Mouse (Mus musculus) forebrain, embryonic 14.5 days (tissue): ENCODE results near the gene Irf5. TPM values are rescaled to one million over a fixed set of nuclear protein-coding genes. Genes with fewer than 3 reads are reported as not detected.
"Not testable (repeated sequence)": the region's sequence is repeated elsewhere in the genome, so short reads cannot be mapped to it uniquely, and the experiment has no call there.

ENCODE experiments used
- ATAC-seq: fragments of 200-750 bp; cut with Nextera tagmentation; 2 replicates; pipeline ENCODE4 v1.8.0; 2017; ENCODE audit warnings: mild to moderate bottlenecking, moderate library complexity
- DNase-seq: peaks from one replicate; pipeline ENCODE4 v3.0.0-alpha.2; 2015; ENCODE audit warnings: low spot score
- H3K27ac ChIP-seq: fragments of 300-500 bp; sonication (generic); 2 replicates; pipeline ENCODE4 v1.5.1; 2014; ENCODE audit warnings: low read depth, mild to moderate bottlenecking, control low read depth, low read length, moderate library complexity
- H3K27me3 ChIP-seq: fragments of 300-500 bp; sonication (generic); replicated peaks from 2 replicates; pipeline ENCODE4 v1.6.1; 2014; ENCODE audit warnings: low read length, control low read depth, mixed read lengths; ENCODE audit not compliant: control insufficient read depth, insufficient read depth
- H3K36me3 ChIP-seq: fragments of 300-500 bp; sonication (generic); 2 replicates; pipeline ENCODE4 v1.6.1; 2014; ENCODE audit warnings: low read length, control low read depth; ENCODE audit not compliant: control insufficient read depth, insufficient read depth
- H3K4me1 ChIP-seq: fragments of 300-500 bp; sonication (generic); 2 replicates; pipeline ENCODE4 v1.6.1; 2014; ENCODE audit warnings: antibody characterized with exemption, low read length, control low read depth; ENCODE audit not compliant: control insufficient read depth, insufficient read depth
- H3K4me2 ChIP-seq: fragments of 300-500 bp; sonication (generic); 2 replicates; pipeline ENCODE4 v1.6.1; 2014; ENCODE audit warnings: mild to moderate bottlenecking, control low read depth, low read length
- H3K4me3 ChIP-seq: fragments of 300-500 bp; sonication (generic); 2 replicates; pipeline ENCODE4 v1.5.1; 2014; ENCODE audit warnings: low read depth, low read length, control low read depth
- H3K9ac ChIP-seq: fragments of 300-500 bp; sonication (generic); 2 replicates; pipeline ENCODE4 v1.6.1; 2014; ENCODE audit warnings: mild to moderate bottlenecking, low read length, control low read depth, moderate library complexity
- H3K9me3 ChIP-seq: fragments of 300-500 bp; sonication (generic); replicated peaks from 2 replicates; pipeline ENCODE4 v1.6.1; 2016; ENCODE audit warnings: low read length, control low read depth, mixed read lengths; ENCODE audit not compliant: control insufficient read depth
- WGBS: fragments of 180-500 bp; shearing (Covaris S2); extraction: QIAGEN DNeasy Blood & Tissue Kit; methylation state at CpG from one replicate; pipeline ENCODE4 v1.1.7; 2014; 5-methylcytosine and 5-hydroxymethylcytosine counted together
- polyA plus RNA-seq: library from polyadenylated mRNA; unstranded; fragments of >200 nt; fragmentation: Nextera tagmentation; extraction: Ambion mirVana; gene quantifications from 2 replicates; pipeline ENCODE4 v1.2.1, GENCODE M21; 2014

Gene Irf5
- polyA plus RNA-seq, 1 experiment from 2014 or later, result 0.98 TPM

- WGBS, result 95% methylated on average over 2 of the region's 2 CpGs
- H3K36me3 ChIP-seq, result peaks cover 90% of the 10 kb centered on the region
Measured at GRCm38 (mm10) chr6:29552526-29552925, 26.1 kb downstream of the Irf5 start.

DNA sequence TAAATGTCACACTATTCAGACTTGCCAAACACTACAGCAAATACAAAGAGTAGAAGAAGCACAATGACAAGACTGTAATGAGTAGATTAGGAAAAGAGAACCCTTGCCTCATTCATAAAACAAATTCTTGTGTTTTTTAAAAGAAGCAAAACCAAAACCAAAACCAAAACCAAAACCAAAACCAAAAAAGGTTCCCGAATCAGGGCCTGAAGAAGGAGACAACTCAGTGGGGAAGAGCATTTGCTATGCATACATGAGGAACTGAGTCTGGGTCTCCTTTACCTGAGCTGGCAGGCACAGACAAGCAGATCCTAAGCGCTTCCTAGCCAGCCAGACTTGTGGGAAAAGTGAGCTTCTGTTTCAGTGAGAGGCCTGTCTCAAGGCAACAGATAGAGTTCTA is 30.7 kb downstream of the Irf5 start:
- no peaks in the 10 kb centered on the region for H3K9me3 ChIP-seq
- H3K4me3 ChIP-seq, result no peak overlapping the region
- H3K27me3 ChIP-seq, result no peaks in the 10 kb centered on the region
- WGBS, result 96% methylated on average over 2 of the region's 2 CpGs
- H3K36me3 ChIP-seq, result peaks cover 89% of the 10 kb centered on the region
- H3K4me2 ChIP-seq, result no peak overlapping the region
- no peak overlapping the region for H3K27ac ChIP-seq
- DNase-seq (no peak), ATAC-seq (no peak)
- H3K4me1 ChIP-seq, result no peaks in the 10 kb centered on the region
- no peak overlapping the region for H3K9ac ChIP-seq

More at GRCm38 (mm10) chr6:29552526-29552925, 26.1 kb downstream of the Irf5 start:
- Histone ChIP-seq H3K4me1 (no peaks in the 10 kb centered on the region), H3K27me3 (no peaks in the 10 kb centered on the region), H3K4me3 (no peak overlapping the region), H3K4me2 (no peak overlapping the region), H3K9ac (no peak overlapping the region), H3K9me3 (no peaks in the 10 kb centered on the region), H3K27ac (no peak overlapping the region)
- DNase-seq (no peak), ATAC-seq (no peak)

DNA sequence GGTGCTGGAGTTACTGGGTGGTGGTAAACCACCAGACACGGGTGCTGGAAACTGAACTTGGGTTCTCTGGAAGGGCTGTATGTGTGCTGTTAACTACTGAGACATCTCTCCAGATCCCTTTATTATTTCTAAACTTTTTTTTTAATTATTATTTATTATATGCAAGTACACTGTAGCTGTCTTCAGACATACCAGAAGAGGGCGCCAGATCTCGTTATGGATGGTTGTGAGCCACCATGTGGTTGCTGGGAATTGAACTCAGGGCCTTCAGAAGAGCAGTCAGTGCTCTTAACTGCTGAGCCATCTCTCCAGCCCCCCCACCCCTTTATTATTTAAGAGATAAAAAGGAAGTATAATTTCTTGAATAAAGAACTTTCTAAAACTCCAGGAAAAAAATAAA is 50.0 kb downstream of the Irf5 start:
- not testable (repeated sequence) for DNase-seq, H3K27ac ChIP-seq, ATAC-seq, H3K9ac ChIP-seq, H3K9me3 ChIP-seq, H3K4me2 ChIP-seq, H3K4me1 ChIP-seq, H3K27me3 ChIP-seq, H3K4me3 ChIP-seq
- peaks cover 86% of the 10 kb centered on the region for H3K36me3 ChIP-seq
- WGBS, result 76% methylated on average over 3 of the region's 3 CpGs

- Histone ChIP-seq H3K27ac (no peak overlapping the region), H3K4me1 (no peaks in the 10 kb centered on the region), H3K9me3 (no peaks in the 10 kb centered on the region; the same call in 1 of the 2 replicates), H3K9ac (no peak overlapping the region), H3K4me3 (no peak overlapping the region), H3K4me2 (no peak overlapping the region), H3K27me3 (no peaks in the 10 kb centered on the region), H3K36me3 (peaks cover 75% of the 10 kb centered on the region)
- DNase-seq (no peak), ATAC-seq (no peak)
- WGBS, result 91% methylated on average over 1 of the region's 1 CpGs
Measured at GRCm38 (mm10) chr6:29580770-29581169, 54.3 kb downstream of the Irf5 start.

DNA sequence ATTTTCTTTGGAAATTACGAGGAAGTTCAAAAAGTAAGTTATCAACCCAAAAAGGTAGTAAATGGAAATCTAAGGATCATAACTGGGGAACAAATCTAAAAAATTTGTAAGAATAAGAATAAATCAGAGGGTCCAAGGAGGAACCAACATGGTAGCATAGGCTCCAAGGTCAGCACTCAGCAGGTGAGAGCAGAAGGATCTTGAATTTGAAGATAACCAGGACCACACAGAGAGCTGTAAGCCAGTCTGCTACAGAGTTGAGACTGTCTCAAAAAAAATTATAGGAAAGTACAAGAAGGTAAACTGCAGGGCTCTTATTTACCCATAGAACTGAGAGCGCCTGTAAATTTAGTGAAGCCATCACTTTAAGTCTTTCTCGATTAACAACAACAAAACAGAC is 54.8 kb downstream of the Irf5 start:
- WGBS, result 93% methylated on average over 3 of the region's 3 CpGs
- H3K36me3 ChIP-seq, result peaks cover 76% of the 10 kb centered on the region
- no peaks in the 10 kb centered on the region; the same call in 1 of the 2 replicates for H3K9me3 ChIP-seq
- H3K4me1 ChIP-seq, result no peaks in the 10 kb centered on the region
- H3K27ac ChIP-seq, result no peak overlapping the region
- ATAC-seq (no peak), DNase-seq (no peak)
- no peak overlapping the region for H3K4me2 ChIP-seq
- no peak overlapping the region for H3K4me3 ChIP-seq
- H3K9ac ChIP-seq, result no peak overlapping the region
- H3K27me3 ChIP-seq, result no peaks in the 10 kb centered on the region

Other genes with a start within 250 kb of the Irf5 start
- 0.53 and 1.0 TPM in 2 replicates for gene Fam71f2, start 247.0 kb upstream of the Irf5 start, polyA plus RNA-seq
- gene Fam71f1, start 207.5 kb upstream of the Irf5 start, polyA plus RNA-seq, result not detected in 2 replicates
- gene Calu, start 178.6 kb upstream of the Irf5 start, polyA plus RNA-seq, result 196 and 210 TPM in 2 replicates
- gene Opn1sw, start 138.2 kb upstream of the Irf5 start, polyA plus RNA-seq, result 0.17 and 0.33 TPM in 2 replicates
- 40.2 and 42.2 TPM in 2 replicates for gene Ccdc136, start 130.3 kb upstream of the Irf5 start, polyA plus RNA-seq
- 1.1 and 2.5 TPM in 2 replicates for gene Flnc, start 93.4 kb upstream of the Irf5 start, polyA plus RNA-seq
- 340 and 395 TPM in 2 replicates for gene Atp6v1f, start 58.9 kb upstream of the Irf5 start, polyA plus RNA-seq
- 0.27 TPM in 1 of 2 replicates, not detected in the other for gene Atp6v1fnb, start 55.2 kb upstream of the Irf5 start, polyA plus RNA-seq
- gene Kcp, start 18.7 kb upstream of the Irf5 start, polyA plus RNA-seq, result 5.8 and 10.6 TPM in 2 replicates
- gene Tnpo3, start 83.3 kb downstream of the Irf5 start, polyA plus RNA-seq, result 97.5 and 105 TPM in 2 replicates
- 2.2 TPM in 2 replicates for gene Tspan33, start 167.6 kb downstream of the Irf5 start, polyA plus RNA-seq
- 9.7 and 10.4 TPM in 2 replicates for gene Smo, start 208.9 kb downstream of the Irf5 start, polyA plus RNA-seq
- 8.6 and 11.5 TPM in 2 replicates for gene Ahcyl2, start 241.4 kb downstream of the Irf5 start, polyA plus RNA-seq